Mouse (Mus musculus) limb, embryonic 12.5 days (tissue): ENCODE results near the gene Dennd2c. TPM values are rescaled to one million over a fixed set of nuclear protein-coding genes. Genes with fewer than 3 reads are reported as not detected.
A peak's percentile ranks its signal among the peaks of the same experiment; 100 is the strongest.

Experiments
- ATAC-seq: fragments of 200-750 bp; cut with Nextera tagmentation; 2 replicates; pipeline ENCODE4 v1.8.0; 2017; ENCODE audit warnings: low read depth, moderate TSS enrichment; ENCODE audit not compliant: insufficient number of reproducible peaks, insufficient read depth, low FRiP score, low TSS enrichment
- H3K27ac ChIP-seq: fragments of 300-500 bp; sonication (generic); 2 replicates; pipeline ENCODE4 v1.5.1; 2016; ENCODE audit warnings: mild to moderate bottlenecking, moderate library complexity
- H3K27me3 ChIP-seq: fragments of 300-500 bp; sonication (generic); 2 replicates; pipeline ENCODE4 v1.6.1; 2016; ENCODE audit warnings: mild to moderate bottlenecking, moderate library complexity
- H3K36me3 ChIP-seq: fragments of 300-500 bp; sonication (generic); 2 replicates; pipeline ENCODE4 v1.6.1; 2016; ENCODE audit warnings: mild to moderate bottlenecking, moderate library complexity
- H3K4me1 ChIP-seq: fragments of 300-500 bp; sonication (generic); replicated peaks from 2 replicates; pipeline ENCODE4 v1.6.1; 2016
- H3K4me2 ChIP-seq: fragments of 300-500 bp; sonication (generic); 2 replicates; pipeline ENCODE4 v1.6.1; 2016; ENCODE audit warnings: mild to moderate bottlenecking, moderate library complexity
- H3K4me3 ChIP-seq: fragments of 300-500 bp; sonication (generic); replicated peaks from 2 replicates; pipeline ENCODE4 v1.5.1; 2016; ENCODE audit warnings: mild to moderate bottlenecking
- H3K9ac ChIP-seq: fragments of 300-500 bp; sonication (generic); replicated peaks from 2 replicates; pipeline ENCODE4 v1.6.1; 2016; ENCODE audit warnings: mild to moderate bottlenecking, moderate library complexity
- H3K9me3 ChIP-seq: fragments of 300-500 bp; sonication (generic); 2 replicates; pipeline ENCODE4 v1.6.1; 2016; ENCODE audit warnings: mild to moderate bottlenecking, moderate library complexity
- WGBS: fragments of 180-500 bp; shearing (Covaris S2); methylation state at CpG from one replicate; pipeline ENCODE4 v1.1.7; 2016; 5-methylcytosine and 5-hydroxymethylcytosine counted together
- polyA plus RNA-seq: library from polyadenylated mRNA; unstranded; fragments of >200 nt; fragmentation: Nextera tagmentation; extraction: Ambion mirVana; gene quantifications from 2 replicates; pipeline ENCODE4 v1.2.1, GENCODE M21; 2016

Dennd2c gene
- polyA plus RNA-seq, 1 experiment from 2014 or later = 7.2 TPM

GRCm38 (mm10) chr3:103081051-103081450 is 21.4 kb upstream of the Dennd2c start:
- no peak overlapping the region for H3K9ac ChIP-seq
- no peak overlapping the region for H3K4me3 ChIP-seq
- 82% methylated on average over 11 of the region's 11 CpGs for WGBS
- no peak for ATAC-seq
- no peaks in the 10 kb centered on the region for H3K4me1 ChIP-seq
- H3K27ac ChIP-seq = no peak overlapping the region
- no peaks in the 10 kb centered on the region for H3K36me3 ChIP-seq
- H3K27me3 ChIP-seq = no peaks in the 10 kb centered on the region
- no peaks in the 10 kb centered on the region for H3K9me3 ChIP-seq
- no peak overlapping the region for H3K4me2 ChIP-seq

- H3K27me3 ChIP-seq = no peaks in the 10 kb centered on the region
- H3K4me1 ChIP-seq = no peaks in the 10 kb centered on the region
- no peak overlapping the region for H3K4me2 ChIP-seq
- H3K4me3 ChIP-seq = no peak overlapping the region
- WGBS = 86% methylated on average over 17 of the region's 17 CpGs
- ATAC-seq = no peak
- H3K36me3 ChIP-seq = no peaks in the 10 kb centered on the region
- no peak overlapping the region for H3K27ac ChIP-seq
- no peak overlapping the region for H3K9ac ChIP-seq
- H3K9me3 ChIP-seq = no peaks in the 10 kb centered on the region
These were observed 20.4 kb upstream of the Dennd2c start for GRCm38 (mm10) chr3:103081861-103082453.

- no peaks in the 10 kb centered on the region for H3K4me1 ChIP-seq
- no peak overlapping the region for H3K9ac ChIP-seq
- no peaks in the 10 kb centered on the region for H3K9me3 ChIP-seq
- no peak overlapping the region for H3K4me2 ChIP-seq
- no peak overlapping the region for H3K27ac ChIP-seq
- no peak for ATAC-seq
- WGBS = 91% methylated on average over 5 of the region's 5 CpGs
- H3K4me3 ChIP-seq = no peak overlapping the region
- no peaks in the 10 kb centered on the region for H3K36me3 ChIP-seq
- H3K27me3 ChIP-seq = no peaks in the 10 kb centered on the region
These were observed 19.6 kb upstream of the Dennd2c start for GRCm38 (mm10) chr3:103082761-103083160.

GRCm38 (mm10) chr3:103085986-103086385 is 16.4 kb upstream of the Dennd2c start:
- 80% methylated on average over 3 of the region's 3 CpGs for WGBS
- Histone ChIP-seq H3K9ac (no peak overlapping the region), H3K27me3 (no peaks in the 10 kb centered on the region), H3K4me1 (no peaks in the 10 kb centered on the region), H3K27ac (no peak overlapping the region), H3K9me3 (no peaks in the 10 kb centered on the region), H3K36me3 (no peaks in the 10 kb centered on the region), H3K4me3 (no peak overlapping the region), H3K4me2 (no peak overlapping the region)
- no peak for ATAC-seq

- ATAC-seq = no peak
- WGBS = 100% methylated on average over 2 of the region's 2 CpGs
These were observed 10.7 kb upstream of the Dennd2c start for GRCm38 (mm10) chr3:103091753-103092152.

GRCm38 (mm10) chr3:103098662-103099061 is 3.7 kb upstream of the Dennd2c start:
- ATAC-seq = no peak
- WGBS = 77% methylated on average over 23 of the region's 23 CpGs

More at GRCm38 (mm10) chr3:103091753-103092152, 10.7 kb upstream of the Dennd2c start:
- no peaks in the 10 kb centered on the region for H3K36me3 ChIP-seq
- no peak overlapping the region for H3K9ac ChIP-seq
- no peaks in the 10 kb centered on the region for H3K9me3 ChIP-seq
- no peak overlapping the region for H3K27ac ChIP-seq
- H3K4me3 ChIP-seq = no peak overlapping the region
- no peaks in the 10 kb centered on the region for H3K27me3 ChIP-seq
- H3K4me1 ChIP-seq = no peaks in the 10 kb centered on the region
- no peak overlapping the region for H3K4me2 ChIP-seq

GRCm38 (mm10) chr3:103099667-103100066 is 2.7 kb upstream of the Dennd2c start:
- no peak for ATAC-seq
- H3K4me1 ChIP-seq = peaks cover 4% of the 10 kb centered on the region; the same call in 1 of the 2 replicates
- 83% methylated on average over 6 of the region's 6 CpGs for WGBS
- no peak overlapping the region for H3K4me3 ChIP-seq
- H3K9me3 ChIP-seq = no peaks in the 10 kb centered on the region
- H3K27me3 ChIP-seq = no peaks in the 10 kb centered on the region; the same call in 1 of the 2 replicates
- no peak overlapping the region for H3K4me2 ChIP-seq
- H3K36me3 ChIP-seq = no peaks in the 10 kb centered on the region
- no peak overlapping the region for H3K9ac ChIP-seq
- no peak overlapping the region for H3K27ac ChIP-seq

More at GRCm38 (mm10) chr3:103098662-103099061, 3.7 kb upstream of the Dennd2c start:
- no peaks in the 10 kb centered on the region for H3K36me3 ChIP-seq
- no peak overlapping the region for H3K4me2 ChIP-seq
- H3K27me3 ChIP-seq = no peaks in the 10 kb centered on the region
- no peak overlapping the region for H3K9ac ChIP-seq
- no peak overlapping the region for H3K27ac ChIP-seq
- no peaks in the 10 kb centered on the region for H3K9me3 ChIP-seq
- H3K4me1 ChIP-seq = peaks cover 4% of the 10 kb centered on the region; the same call in 1 of the 2 replicates
- no peak overlapping the region for H3K4me3 ChIP-seq

- WGBS = 59% methylated on average over 2 of the region's 2 CpGs
- ATAC-seq = no peak
These were observed 1.7 kb upstream of the Dennd2c start for GRCm38 (mm10) chr3:103100735-103101134.

GRCm38 (mm10) chr3:103101194-103101593 is 1.2 kb upstream of the Dennd2c start:
- Histone ChIP-seq H3K4me2 (no peak overlapping the region), H3K4me3 (no peak overlapping the region), H3K9me3 (no peaks in the 10 kb centered on the region), H3K9ac (no peak overlapping the region), H3K4me1 (peaks cover 4% of the 10 kb centered on the region; the same call in 1 of the 2 replicates), H3K27me3 (no peaks in the 10 kb centered on the region; the same call in 1 of the 2 replicates), H3K36me3 (no peaks in the 10 kb centered on the region), H3K27ac (no peak overlapping the region)
- WGBS = 63% methylated on average over 5 of the region's 5 CpGs
- ATAC-seq = no peak

More at GRCm38 (mm10) chr3:103100735-103101134, 1.7 kb upstream of the Dennd2c start:
- Histone ChIP-seq H3K9ac (no peak overlapping the region), H3K36me3 (no peaks in the 10 kb centered on the region), H3K4me1 (peaks cover 4% of the 10 kb centered on the region; the same call in 1 of the 2 replicates), H3K4me2 (no peak overlapping the region), H3K9me3 (no peaks in the 10 kb centered on the region), H3K27ac (no peak overlapping the region), H3K4me3 (no peak overlapping the region), H3K27me3 (no peaks in the 10 kb centered on the region; the same call in 1 of the 2 replicates)

- H3K4me1 ChIP-seq = peaks cover 4% of the 10 kb centered on the region; the same call in 1 of the 2 replicates
- H3K27ac ChIP-seq = peak overlapping the region; percentile 78; the same call in 1 of the 2 replicates
- H3K36me3 ChIP-seq = no peaks in the 10 kb centered on the region
- peak overlapping the region; percentile 72 for H3K4me2 ChIP-seq
- peak; percentile 35; the same call in 1 of the 2 replicates for ATAC-seq
- WGBS = 0% methylated on average over 14 of the region's 14 CpGs
- peak overlapping the region; percentile 75 for H3K9ac ChIP-seq
- peak overlapping the region; percentile 73 for H3K4me3 ChIP-seq
- no peaks in the 10 kb centered on the region for H3K9me3 ChIP-seq
- H3K27me3 ChIP-seq = no peaks in the 10 kb centered on the region; the same call in 1 of the 2 replicates
These were observed 495 bp upstream of the Dennd2c start for GRCm38 (mm10) chr3:103101909-103102308.

- no peak for ATAC-seq
- no peaks in the 10 kb centered on the region for H3K9me3 ChIP-seq
- no peaks in the 10 kb centered on the region for H3K36me3 ChIP-seq
- no peaks in the 10 kb centered on the region; the same call in 1 of the 2 replicates for H3K27me3 ChIP-seq
- no peaks in the 10 kb centered on the region; the same call in 1 of the 2 replicates for H3K4me1 ChIP-seq
- no peak overlapping the region for H3K4me2 ChIP-seq
- H3K9ac ChIP-seq = no peak overlapping the region
- H3K4me3 ChIP-seq = no peak overlapping the region
- no peak overlapping the region for H3K27ac ChIP-seq
- WGBS = 82% methylated on average over 7 of the region's 7 CpGs
These were observed 5.3 kb downstream of the Dennd2c start for GRCm38 (mm10) chr3:103107565-103108240.
